Mouse (Mus musculus) midbrain, embryonic 14.5 days (tissue): ENCODE data around the gene Pla2g12b. TPM values are rescaled to one million over a fixed set of nuclear protein-coding genes. Genes with fewer than 3 reads are reported as not detected.
"Not testable (repeated sequence)": the region's sequence is repeated elsewhere in the genome, so short reads cannot be mapped to it uniquely, and the experiment has no call there.

Experiments used
- ATAC-seq: fragments of 200-750 bp; cut with Nextera tagmentation; 2 replicates; pipeline ENCODE4 v1.8.0; 2017; ENCODE audit warnings: moderate number of reproducible peaks, moderate library complexity; ENCODE audit not compliant: low FRiP score, low TSS enrichment
- DNase-seq: peaks from one replicate; pipeline ENCODE4 v3.0.0-alpha.2; 2015
- H3K27ac ChIP-seq: fragments of 300-500 bp; sonication (generic); replicated peaks from 2 replicates; pipeline ENCODE4 v1.5.1; 2014; ENCODE audit warnings: mild to moderate bottlenecking, low read depth, low read length, moderate library complexity
- H3K27me3 ChIP-seq: fragments of 300-500 bp; sonication (generic); 2 replicates; pipeline ENCODE4 v1.6.1; 2014; ENCODE audit warnings: low read length, control low read depth, mixed read lengths; ENCODE audit not compliant: control insufficient read depth, insufficient read depth
- H3K36me3 ChIP-seq: fragments of 300-500 bp; sonication (generic); 2 replicates; pipeline ENCODE4 v1.6.1; 2014; ENCODE audit warnings: low read length, control low read depth; ENCODE audit not compliant: control insufficient read depth, insufficient read depth
- H3K4me1 ChIP-seq: fragments of 300-500 bp; sonication (generic); 2 replicates; pipeline ENCODE4 v1.6.1; 2014; ENCODE audit warnings: mild to moderate bottlenecking, antibody characterized with exemption, low read length, control low read depth; ENCODE audit not compliant: control insufficient read depth, insufficient read depth
- H3K4me2 ChIP-seq: fragments of 300-500 bp; sonication (generic); 2 replicates; pipeline ENCODE4 v1.6.1; 2014; ENCODE audit warnings: mild to moderate bottlenecking, low read length, moderate library complexity
- H3K4me3 ChIP-seq: fragments of 300-500 bp; sonication (generic); replicated peaks from 2 replicates; pipeline ENCODE4 v1.5.1; 2014; ENCODE audit warnings: low read depth, low read length
- H3K9ac ChIP-seq: fragments of 300-500 bp; sonication (generic); replicated peaks from 2 replicates; pipeline ENCODE4 v1.6.1; 2014; ENCODE audit warnings: mild to moderate bottlenecking, low read length, moderate library complexity
- H3K9me3 ChIP-seq: fragments of 300-500 bp; sonication (generic); 2 replicates; pipeline ENCODE4 v1.6.1; 2016; ENCODE audit warnings: low read length, control low read depth, mixed read lengths; ENCODE audit not compliant: control insufficient read depth
- WGBS: fragments of 180-500 bp; shearing (Covaris S2); extraction: QIAGEN DNeasy Blood & Tissue Kit; methylation state at CpG from one replicate; pipeline ENCODE4 v1.1.7; 2014; 5-methylcytosine and 5-hydroxymethylcytosine counted together
- polyA plus RNA-seq: library from polyadenylated mRNA; unstranded; fragments of >200 nt; fragmentation: Nextera tagmentation; extraction: Ambion mirVana; gene quantifications from 2 replicates; pipeline ENCODE4 v1.2.1, GENCODE M21; 2014

The Pla2g12b gene
- polyA plus RNA-seq, 1 experiment from 2014 or later: not detected

GRCm38 (mm10) chr10:59367206-59367605 is 36.3 kb upstream of the Pla2g12b start:
- Histone ChIP-seq H3K4me2 (no peak overlapping the region), H3K9me3 (no peaks in the 10 kb centered on the region), H3K4me3 (no peak overlapping the region), H3K27ac (no peak overlapping the region), H3K27me3 (no peaks in the 10 kb centered on the region), H3K4me1 (no peaks in the 10 kb centered on the region), H3K9ac (no peak overlapping the region), H3K36me3 (peaks cover 88% of the 10 kb centered on the region)
- DNase-seq (no peak), ATAC-seq (no peak)
- WGBS: 86% methylated on average over 4 of the region's 4 CpGs

- H3K36me3 ChIP-seq: peaks cover 76% of the 10 kb centered on the region
- no peaks in the 10 kb centered on the region for H3K4me1 ChIP-seq
- H3K4me2 ChIP-seq: no peak overlapping the region
- no peak overlapping the region for H3K9ac ChIP-seq
- no peak overlapping the region for H3K4me3 ChIP-seq
- WGBS: 90% methylated on average over 8 of the region's 8 CpGs
- H3K27me3 ChIP-seq: no peaks in the 10 kb centered on the region
- no peak for ATAC-seq
- DNase-seq: no peak
- no peak overlapping the region for H3K27ac ChIP-seq
- no peaks in the 10 kb centered on the region for H3K9me3 ChIP-seq
Observed at GRCm38 (mm10) chr10:59368729-59369128, 34.7 kb upstream of the Pla2g12b start.

GRCm38 (mm10) chr10:59369426-59369825 is 34.0 kb upstream of the Pla2g12b start:
- Histone ChIP-seq H3K4me3 (no peak overlapping the region), H3K27ac (no peak overlapping the region), H3K4me2 (no peak overlapping the region), H3K9me3 (no peaks in the 10 kb centered on the region), H3K27me3 (no peaks in the 10 kb centered on the region), H3K9ac (no peak overlapping the region), H3K4me1 (no peaks in the 10 kb centered on the region), H3K36me3 (peaks cover 74% of the 10 kb centered on the region)
- ATAC-seq (no peak), DNase-seq (no peak)
- WGBS: 95% methylated on average over 9 of the region's 9 CpGs

- Histone ChIP-seq H3K4me1 (no peaks in the 10 kb centered on the region), H3K27ac (no peak overlapping the region), H3K4me2 (no peak overlapping the region), H3K36me3 (peaks cover 8% of the 10 kb centered on the region), H3K27me3 (no peaks in the 10 kb centered on the region), H3K9ac (no peak overlapping the region), H3K4me3 (no peak overlapping the region), H3K9me3 (no peaks in the 10 kb centered on the region)
- no peak for DNase-seq
- 95% methylated on average over 10 of the region's 10 CpGs for WGBS
- no peak for ATAC-seq
Observed at GRCm38 (mm10) chr10:59377906-59378305, 25.6 kb upstream of the Pla2g12b start.

- WGBS: 93% methylated on average over 4 of the region's 4 CpGs
Observed at GRCm38 (mm10) chr10:59378728-59379127, 24.7 kb upstream of the Pla2g12b start.

GRCm38 (mm10) chr10:59379927-59380326 is 23.5 kb upstream of the Pla2g12b start:
- no peaks in the 10 kb centered on the region for H3K27me3 ChIP-seq
- 76% methylated on average over 3 of the region's 3 CpGs for WGBS

More at GRCm38 (mm10) chr10:59378728-59379127, 24.7 kb upstream of the Pla2g12b start:
- Histone ChIP-seq H3K27me3 (no peaks in the 10 kb centered on the region), H3K9me3 (no peaks in the 10 kb centered on the region), H3K4me1 (no peaks in the 10 kb centered on the region), H3K36me3 (peaks cover 5% of the 10 kb centered on the region; the same call in 1 of the 2 replicates), H3K4me3 (no peak overlapping the region), H3K4me2 (no peak overlapping the region), H3K27ac (no peak overlapping the region), H3K9ac (no peak overlapping the region)
- no peak for DNase-seq
- ATAC-seq: no peak

GRCm38 (mm10) chr10:59380411-59380821 is 23.0 kb upstream of the Pla2g12b start:
- Histone ChIP-seq H3K9ac (no peak overlapping the region), H3K9me3 (no peaks in the 10 kb centered on the region), H3K36me3 (no peaks in the 10 kb centered on the region), H3K27ac (no peak overlapping the region), H3K4me1 (no peaks in the 10 kb centered on the region), H3K4me3 (no peak overlapping the region), H3K27me3 (no peaks in the 10 kb centered on the region), H3K4me2 (no peak overlapping the region)
- WGBS: 86% methylated on average over 2 of the region's 2 CpGs
- no peak for DNase-seq
- no peak for ATAC-seq

More at GRCm38 (mm10) chr10:59379927-59380326, 23.5 kb upstream of the Pla2g12b start:
- no peak overlapping the region for H3K4me3 ChIP-seq
- no peak overlapping the region for H3K27ac ChIP-seq
- no peak overlapping the region for H3K4me2 ChIP-seq
- H3K9me3 ChIP-seq: no peaks in the 10 kb centered on the region
- no peak for DNase-seq
- H3K4me1 ChIP-seq: no peaks in the 10 kb centered on the region
- H3K36me3 ChIP-seq: no peaks in the 10 kb centered on the region
- no peak for ATAC-seq
- H3K9ac ChIP-seq: no peak overlapping the region

- H3K4me1 ChIP-seq, H3K9me3 ChIP-seq, H3K36me3 ChIP-seq, H3K27ac ChIP-seq, H3K27me3 ChIP-seq, H3K4me3 ChIP-seq, H3K9ac ChIP-seq, DNase-seq, H3K4me2 ChIP-seq, ATAC-seq: not testable (repeated sequence)
- WGBS: 74% methylated on average over 6 of the region's 10 CpGs
Observed at GRCm38 (mm10) chr10:59381563-59381962, 21.9 kb upstream of the Pla2g12b start.

- ATAC-seq (no peak), DNase-seq (no peak)
- Histone ChIP-seq H3K4me3 (no peak overlapping the region), H3K4me1 (no peaks in the 10 kb centered on the region), H3K4me2 (no peak overlapping the region), H3K27ac (no peak overlapping the region), H3K9ac (no peak overlapping the region), H3K27me3 (no peaks in the 10 kb centered on the region), H3K36me3 (no peaks in the 10 kb centered on the region), H3K9me3 (peaks cover 5% of the 10 kb centered on the region; the same call in 1 of the 2 replicates)
- 91% methylated on average over 7 of the region's 8 CpGs for WGBS
Observed at GRCm38 (mm10) chr10:59386951-59387350, 16.5 kb upstream of the Pla2g12b start.
